Mouse (Mus musculus): Measurements from ENCODE around the gene Adap1.

The Adap1 gene

DNA sequence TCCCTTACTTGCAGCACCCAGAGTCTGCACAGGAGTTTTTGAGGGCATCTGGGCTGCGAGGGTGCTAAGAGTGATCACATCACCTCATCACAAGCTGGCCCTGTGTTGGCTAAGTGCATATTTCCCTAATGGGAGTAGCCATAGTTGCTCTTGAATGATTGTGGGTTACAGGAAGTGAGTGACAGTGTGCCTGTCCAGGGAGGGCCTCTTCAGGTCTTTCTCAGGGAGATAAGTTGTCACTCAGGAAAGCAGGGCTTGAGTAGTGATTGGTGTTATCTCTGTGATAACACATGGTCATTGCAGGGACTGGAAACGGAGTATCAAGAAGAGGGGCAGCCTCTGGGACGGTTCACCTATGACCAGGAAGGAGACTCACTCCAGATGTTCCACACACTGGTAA lies 77.7 kb downstream of the Adap1 start:
- DNase-seq, result no peak

DNA sequence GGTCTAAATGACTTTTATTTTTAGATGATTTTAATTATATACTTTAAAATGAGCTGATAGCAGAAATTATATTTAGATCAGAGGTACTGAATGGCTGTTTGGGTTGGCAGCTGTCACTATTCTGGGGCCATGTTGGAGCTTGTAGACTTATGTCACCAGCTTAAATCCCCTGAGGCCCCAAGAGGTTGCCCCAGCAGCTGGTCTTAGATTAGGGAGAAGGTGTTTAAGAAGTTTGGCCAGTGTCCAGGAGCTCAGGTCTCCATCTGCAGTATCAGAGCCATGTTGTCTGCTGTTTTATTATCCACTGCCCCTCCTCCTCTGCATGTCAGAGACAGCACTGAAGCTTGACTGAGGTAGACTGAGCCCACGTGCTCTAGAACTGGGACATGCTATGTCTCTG lies 82.0 kb downstream of the Adap1 start:
- no peak for DNase-seq

GRCm38 (mm10) chr5:139241022-139241761 lies 84.2 kb downstream of the Adap1 start:
- DNase-seq, result no peak

DNA sequence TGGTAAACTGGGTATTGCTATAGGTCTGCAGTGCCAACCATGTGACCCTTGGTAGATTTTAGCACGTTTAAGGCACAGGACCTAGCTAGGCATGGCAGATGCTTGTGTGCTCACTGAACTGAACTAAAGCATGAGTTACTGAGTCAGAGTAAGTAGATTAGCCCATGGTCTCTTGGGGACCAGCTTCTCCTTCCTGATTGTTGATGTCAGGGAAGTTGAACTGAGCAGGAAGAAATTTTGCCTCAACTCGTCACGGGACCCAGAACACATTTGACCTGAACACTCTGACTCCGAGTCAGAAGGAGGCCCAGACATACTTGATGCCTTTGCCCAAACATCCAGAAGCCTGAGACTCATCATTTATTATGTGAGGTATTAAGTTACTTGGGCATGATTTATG lies 88.0 kb downstream of the Adap1 start:
- DNase-seq, result no peak

DNA sequence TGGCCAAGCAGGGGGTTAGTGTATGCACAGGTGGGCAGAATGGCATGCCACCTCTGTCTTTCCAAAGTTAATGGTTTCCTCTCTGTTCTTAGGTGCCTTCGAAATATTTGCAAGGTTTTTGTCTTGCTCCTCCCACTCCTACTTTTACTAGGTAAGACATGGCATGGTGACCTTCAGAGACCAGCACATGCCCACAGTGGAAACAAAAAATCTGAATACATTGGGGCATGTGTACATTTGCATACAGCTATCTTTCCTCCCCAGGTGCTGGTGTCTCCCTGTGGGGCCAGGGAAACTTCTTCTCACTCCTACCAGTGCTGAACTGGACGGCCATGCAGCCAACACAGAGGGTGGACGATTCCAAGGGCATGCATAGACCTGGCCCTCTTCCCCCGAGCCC lies 91.0 kb downstream of the Adap1 start:
- DNase-seq, result no peak

- DNase-seq, result no peak
Measured at GRCm38 (mm10) chr5:139232083-139232482, 93.3 kb downstream of the Adap1 start.

GRCm38 (mm10) chr5:139229716-139230115 lies 95.7 kb downstream of the Adap1 start:
- DNase-seq, result no peak

- DNase-seq, result no peak
Measured at GRCm38 (mm10) chr5:139228318-139228717, 97.1 kb downstream of the Adap1 start.

DNA sequence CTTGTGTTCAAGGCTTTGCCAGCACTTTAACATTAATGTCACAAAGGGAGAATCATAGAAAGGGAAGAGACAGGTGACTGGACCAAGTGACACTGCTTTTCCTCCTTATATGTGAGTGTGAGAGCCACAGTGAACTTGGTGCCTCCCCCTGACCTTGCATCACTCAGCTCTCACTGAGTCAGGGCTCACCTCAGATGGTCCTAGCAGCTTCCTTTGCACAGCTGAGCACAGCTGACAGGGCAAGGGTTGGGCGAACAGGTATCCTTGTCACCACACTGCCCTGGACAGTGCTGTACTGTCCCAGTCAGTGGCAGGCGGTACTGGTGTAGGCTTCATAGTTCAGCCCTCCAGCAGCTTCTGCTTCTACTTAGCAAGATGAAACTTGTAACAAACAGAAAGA lies 97.8 kb downstream of the Adap1 start:
- no peak for DNase-seq

DNA sequence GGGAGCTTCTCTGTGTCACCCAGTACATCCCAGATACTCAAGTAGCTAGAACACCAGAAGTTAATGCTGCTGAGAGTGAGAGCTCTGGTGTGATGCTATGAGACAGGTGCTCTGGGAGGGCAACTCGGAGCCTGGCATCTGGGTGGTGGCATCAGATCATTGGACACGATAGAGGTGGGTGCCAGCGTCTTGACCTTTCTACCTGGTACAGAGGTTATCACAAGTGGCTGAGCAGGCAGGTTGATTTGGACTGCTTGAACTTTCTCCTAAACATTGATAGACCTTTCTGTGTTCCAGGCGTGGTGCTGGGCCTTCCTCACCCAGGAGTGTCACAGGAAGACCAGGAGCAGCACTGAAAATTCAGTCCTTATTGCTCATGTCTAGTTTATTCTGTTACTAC lies 98.2 kb downstream of the Adap1 start:
- no peak for DNase-seq

GRCm38 (mm10) chr5:139223331-139223730 lies 102.1 kb downstream of the Adap1 start:
- DNase-seq, result no peak
